Mouse (Mus musculus): ENCODE results near the gene Sh2d7. TPM values are rescaled to one million over a fixed set of nuclear protein-coding genes. Genes with fewer than 3 reads are reported as not detected.

Gene Sh2d7
- 0.04 TPM in 1 of 2 replicates, not detected in the other for total RNA-seq (2012; rRNA removed)
- polyA plus RNA-seq (2012; ENCODE audit: insufficient read depth in 1 of 2, insufficient read length in 2 of 2, low read depth in 1 of 2, low replicate concordance in 2 of 2, missing spikeins in 1 of 2) = not detected

DNA sequence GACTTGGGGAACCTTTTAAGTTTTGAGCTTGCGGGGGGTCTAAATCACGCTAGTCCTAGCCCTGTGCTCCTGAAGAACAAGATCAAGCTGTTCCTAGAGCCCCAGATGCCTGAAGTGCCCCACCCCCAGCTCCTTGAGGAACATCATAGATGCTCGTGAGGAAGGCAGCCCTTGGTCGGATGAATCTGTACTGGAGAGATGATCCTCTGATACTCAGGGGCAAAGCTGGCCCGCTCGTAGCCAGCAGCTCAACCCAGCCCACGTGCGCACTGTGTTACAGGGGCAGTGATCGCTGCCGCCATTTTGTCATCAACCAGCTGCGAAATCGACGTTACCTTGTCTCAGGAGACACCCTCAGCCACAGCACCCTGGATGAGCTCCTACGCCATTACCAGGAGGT lies at the start of gene Sh2d7:
Gene Sh2d7, plus strand, starts transcription at position 301 of the 400 bp plus-strand sequence.
- Histone ChIP-seq H3K9ac (ENCODE audit: control insufficient read depth, low read depth, low read length, poor library complexity, severe bottlenecking) (no peak within 1 kb of the TSS), H3K27me3 (ENCODE audit: control insufficient read depth in 1 of 2, insufficient read depth in 2 of 2, low read length in 2 of 2) (peaks cover 2 to 6% of the 10 kb centered on the region in 2 experiments), H3K4me3 (ENCODE audit: control insufficient read depth in 1 of 2, insufficient read depth in 1 of 2, low read depth in 2 of 2, low read length in 2 of 2) (no peak within 1 kb of the TSS), H3K9me3 (replicated peaks; ENCODE audit: insufficient read depth, low read length) (no peaks in the 10 kb centered on the region), H3K36me3 (ENCODE audit: control insufficient read depth in 1 of 2, insufficient read depth in 2 of 2, low read length in 2 of 2) (no peaks in the 10 kb centered on the region), H3K27ac (ENCODE audit: control insufficient read depth, low read depth, low read length) (no peak within 1 kb of the TSS), H3K4me1 (ENCODE audit: control insufficient read depth in 1 of 2, insufficient read depth in 2 of 2, low read length in 2 of 2) (no peaks in the 10 kb centered on the region), H3K79me2 (ENCODE audit: control insufficient read depth, insufficient read depth, low read length, poor library complexity) (no peaks in the 10 kb centered on the region)
- TF ChIP-seq KAT2A (conservative IDR thresholded peaks at IDR 0.05; ENCODE audit: low read depth, low read length) = no peak
- no peak for TF ChIP-seq E2F4 (IDR thresholded peaks at IDR 0.05; ENCODE audit: borderline replicate concordance, low read depth, low read length)
- TF ChIP-seq GATA1 (IDR thresholded peaks at IDR 0.05; ENCODE audit: low read depth, low read length) = no peak
- no peak for TF ChIP-seq RCOR1 (IDR thresholded peaks at IDR 0.05; ENCODE audit: low read depth, low read length)
- TF ChIP-seq BHLHE40 (IDR thresholded peaks at IDR 0.05; ENCODE audit: borderline replicate concordance, low read depth, low read length) = no peak
- TF ChIP-seq ZC3H11A (IDR thresholded peaks at IDR 0.05; ENCODE audit: low read depth, low read length) = no peak
- TF ChIP-seq CHD1 (IDR thresholded peaks at IDR 0.05; ENCODE audit: low read depth, low read length) = no peak
- no peak for TF ChIP-seq ETS1 (IDR thresholded peaks at IDR 0.05; ENCODE audit: low read depth, low read length)
- no peak for TF ChIP-seq POLR2AphosphoS2 (IDR thresholded peaks at IDR 0.05; ENCODE audit: low read length)
- TF ChIP-seq ZKSCAN1 (IDR thresholded peaks at IDR 0.05; ENCODE audit: low read depth, low read length) = no peak
- no peak for TF ChIP-seq NELFE (IDR thresholded peaks at IDR 0.05; ENCODE audit: low read depth, low read length)
- no peak for TF ChIP-seq CHD2 (IDR thresholded peaks at IDR 0.05; ENCODE audit: low read length)
- no peak for TF ChIP-seq SMC3 (IDR thresholded peaks at IDR 0.05; ENCODE audit: low read depth, low read length)
- TF ChIP-seq TCF12 (IDR thresholded peaks at IDR 0.05; ENCODE audit: low read depth, low read length) = no peak
- no peak for TF ChIP-seq CTCF (IDR thresholded peaks at IDR 0.05 in 2 of 3, conservative IDR thresholded peaks at IDR 0.05 in 1 of 3; ENCODE audit: control insufficient read depth in 1 of 3, insufficient read depth in 1 of 3, low read depth in 2 of 3, low read length in 3 of 3, poor library complexity in 1 of 3, severe bottlenecking in 1 of 3)
- DNase-seq (ENCODE audit: low read depth, low spot score) = no peak

DNA sequence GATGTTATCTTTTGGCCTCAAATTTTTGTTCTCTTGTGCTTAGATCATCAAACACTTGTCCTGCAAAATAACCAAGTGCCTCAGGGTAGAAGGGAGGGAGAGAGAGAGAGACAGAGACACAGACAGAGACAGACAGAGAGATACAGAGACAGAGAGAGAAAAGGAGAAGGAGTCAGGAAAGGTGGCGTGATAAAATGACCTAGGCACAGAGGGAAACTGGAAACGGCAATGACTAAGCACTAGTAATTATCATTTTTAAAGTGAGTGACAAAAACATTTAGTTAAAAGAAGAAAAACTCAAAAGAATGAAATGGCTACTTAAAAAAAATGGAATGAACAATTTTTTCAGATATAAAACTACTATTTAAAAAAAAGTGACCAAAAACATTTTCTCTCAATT lies 49.2 kb upstream of the Sh2d7 start:
- H3K79me2 ChIP-seq (ENCODE audit: control insufficient read depth, insufficient read depth, low read length, poor library complexity) = peaks cover 1% of the 10 kb centered on the region; the same call in 1 of the 2 replicates
- H3K9ac ChIP-seq (ENCODE audit: control insufficient read depth, low read depth, low read length, poor library complexity, severe bottlenecking) = peak overlapping the region; percentile 31
- peaks cover 0 to 28% of the 10 kb centered on the region in 2 experiments; a peak in 2 of 4 replicates for H3K36me3 ChIP-seq (ENCODE audit: control insufficient read depth in 1 of 2, insufficient read depth in 2 of 2, low read length in 2 of 2)
- peak; percentile 70 for DNase-seq (ENCODE audit: low read depth, low spot score)
- peak overlapping the region; percentile 84 for H3K27ac ChIP-seq (ENCODE audit: control insufficient read depth, low read depth, low read length)
- H3K27me3 ChIP-seq (ENCODE audit: control insufficient read depth in 1 of 2, insufficient read depth in 2 of 2, low read length in 2 of 2) = no peaks in the 10 kb centered on the region
- peak overlapping the region in 1 of 2 experiments; percentile 43; a peak in 3 of 4 replicates for H3K4me3 ChIP-seq (ENCODE audit: control insufficient read depth in 1 of 2, insufficient read depth in 1 of 2, low read depth in 2 of 2, low read length in 2 of 2)
- H3K9me3 ChIP-seq (replicated peaks; ENCODE audit: insufficient read depth, low read length) = no peaks in the 10 kb centered on the region
- peaks cover 26 to 33% of the 10 kb centered on the region in 2 experiments for H3K4me1 ChIP-seq (ENCODE audit: control insufficient read depth in 1 of 2, insufficient read depth in 2 of 2, low read length in 2 of 2)
- TF ChIP-seq RAD21 (IDR thresholded peaks at IDR 0.05; ENCODE audit: low read depth, low read length) (no peak), HCFC1 (IDR thresholded peaks at IDR 0.05; ENCODE audit: low read depth, low read length) (no peak), EP300 (IDR thresholded peaks at IDR 0.05; ENCODE audit: low read depth in 1 of 2, low read length in 2 of 2) (peak in 1 of 2 experiments; percentile 63; a peak in 3 of 4 replicates), TBP (IDR thresholded peaks at IDR 0.05; ENCODE audit: low read depth, low read length) (no peak), USF1 (IDR thresholded peaks at IDR 0.05; ENCODE audit: low read depth, low read length) (no peak), USF2 (IDR thresholded peaks at IDR 0.05; ENCODE audit: borderline replicate concordance in 1 of 2, insufficient read depth in 1 of 2, low read depth in 1 of 2, low read length in 2 of 2) (no peak), NRF1 (IDR thresholded peaks at IDR 0.05; ENCODE audit: insufficient read depth, low read depth, low read length, poor library complexity, severe bottlenecking) (no peak), MXI1 (IDR thresholded peaks at IDR 0.05; ENCODE audit: low read depth, low read length) (no peak), ETS1 (IDR thresholded peaks at IDR 0.05; ENCODE audit: low read depth, low read length) (peak; percentile 57), GATA1 (IDR thresholded peaks at IDR 0.05; ENCODE audit: low read depth, low read length) (0 out of 2 replicates have a peak, but pooled peaks have one; percentile 19), MYB (IDR thresholded peaks at IDR 0.05; ENCODE audit: low read depth, low read length) (no peak), UBTF (IDR thresholded peaks at IDR 0.05; ENCODE audit: borderline replicate concordance, insufficient read depth, low read depth, low read length) (no peak), RCOR1 (IDR thresholded peaks at IDR 0.05; ENCODE audit: low read depth, low read length) (0 out of 2 replicates have a peak, but pooled peaks have one; percentile 3), POLR2AphosphoS5 (IDR thresholded peaks at IDR 0.05; ENCODE audit: borderline replicate concordance, low read depth, low read length) (no peak), CHD1 (IDR thresholded peaks at IDR 0.05; ENCODE audit: low read depth, low read length) (no peak), BHLHE40 (IDR thresholded peaks at IDR 0.05; ENCODE audit: borderline replicate concordance, low read depth, low read length) (no peak), E2F4 (IDR thresholded peaks at IDR 0.05; ENCODE audit: borderline replicate concordance, low read depth, low read length) (no peak), ZKSCAN1 (IDR thresholded peaks at IDR 0.05; ENCODE audit: low read depth, low read length) (no peak), MYC (IDR thresholded peaks at IDR 0.05; ENCODE audit: low read depth, low read length) (0 out of 2 replicates have a peak, but pooled peaks have one; percentile 14), MAZ (IDR thresholded peaks at IDR 0.05; ENCODE audit: low read depth, low read length) (no peak), ELF1 (IDR thresholded peaks at IDR 0.05; ENCODE audit: low read depth, low read length) (no peak)

All from MEL (cell line).